18 mouse cellular contexts compared by ENCODE assay signal in the genomic region with DNA sequence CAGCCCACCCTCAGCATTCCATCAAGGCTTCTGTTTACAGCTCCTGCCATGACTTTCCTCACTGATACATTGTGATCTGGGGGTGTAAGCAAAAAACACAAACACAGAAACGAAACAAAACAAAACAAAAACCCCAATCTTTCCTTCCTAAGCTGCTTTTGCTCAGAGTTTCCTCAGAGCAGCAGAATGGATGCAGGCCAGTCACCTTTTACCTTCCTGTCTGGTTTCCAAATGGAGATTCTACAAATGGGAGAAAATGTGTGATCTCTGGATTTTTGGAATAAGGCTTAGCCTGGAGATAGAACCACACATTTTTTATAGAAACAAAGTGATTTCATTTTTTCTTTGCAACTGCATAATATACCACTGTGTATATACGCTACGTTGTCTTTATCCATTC.
"Had no signal": no experiment of that assay in that cellular context is flagged by ENCODE, and none has a peak within 500 bp of the region (broad histone marks: within the 10 kb centered on the region; RNA-seq: fewer than 3 reads in every experiment).

No protein-coding gene starts in this region.

- H3K4me3 ChIP-seq: left cerebral cortex, adult 2 months; liver, embryonic 12.5 days; liver, embryonic 15.5 days; midbrain, embryonic 12.5 days; midbrain, embryonic 15.5 days; neural tube, embryonic 12.5 days; neural tube, embryonic 15.5 days had no signal

- H3K9me3 ChIP-seq: liver, embryonic 12.5 days; liver, embryonic 15.5 days; midbrain, embryonic 12.5 days; midbrain, embryonic 15.5 days; neural tube, embryonic 12.5 days; neural tube, embryonic 15.5 days had no signal

- H3K27ac ChIP-seq: kidney, postnatal 0 days; left cerebral cortex, adult 2 months; liver, embryonic 12.5 days; liver, embryonic 15.5 days; macrophage; midbrain, embryonic 12.5 days; midbrain, embryonic 15.5 days; neural tube, embryonic 12.5 days; neural tube, embryonic 15.5 days; stomach, postnatal 0 days had no signal

- H3K36me3 ChIP-seq: liver, embryonic 12.5 days; liver, embryonic 15.5 days; midbrain, embryonic 12.5 days; midbrain, embryonic 15.5 days; neural tube, embryonic 12.5 days; neural tube, embryonic 15.5 days had no signal

- ATAC-seq: liver, embryonic 12.5 days; midbrain, embryonic 15.5 days had no signal

- H3K4me2 ChIP-seq: liver, embryonic 12.5 days; liver, embryonic 15.5 days; midbrain, embryonic 12.5 days; midbrain, embryonic 15.5 days; neural tube, embryonic 12.5 days; neural tube, embryonic 15.5 days had no signal

- DNase-seq: layer of hippocampus, postnatal 36 days; lung, adult 18-20 months; right cerebral cortex, adult 18-20 months; right cerebral cortex, postnatal 14 days; right cerebral cortex, postnatal 4 days; thymus, adult 2 months; thymus, postnatal 14 days; thymus, postnatal 4 days had no signal

- H3K9ac ChIP-seq: liver, embryonic 12.5 days; liver, embryonic 15.5 days; midbrain, embryonic 12.5 days; midbrain, embryonic 15.5 days; neural tube, embryonic 12.5 days; neural tube, embryonic 15.5 days had no signal

- H3K27me3 ChIP-seq: liver, embryonic 12.5 days; liver, embryonic 15.5 days; midbrain, embryonic 12.5 days; midbrain, embryonic 15.5 days; neural tube, embryonic 12.5 days; neural tube, embryonic 15.5 days had no signal

- H3K4me1 ChIP-seq: liver, embryonic 12.5 days; liver, embryonic 15.5 days; midbrain, embryonic 12.5 days; midbrain, embryonic 15.5 days; neural tube, embryonic 12.5 days; neural tube, embryonic 15.5 days had no signal
